Mouse (Mus musculus): ENCODE measurements around the gene BC005537.

Gene BC005537

DNA sequence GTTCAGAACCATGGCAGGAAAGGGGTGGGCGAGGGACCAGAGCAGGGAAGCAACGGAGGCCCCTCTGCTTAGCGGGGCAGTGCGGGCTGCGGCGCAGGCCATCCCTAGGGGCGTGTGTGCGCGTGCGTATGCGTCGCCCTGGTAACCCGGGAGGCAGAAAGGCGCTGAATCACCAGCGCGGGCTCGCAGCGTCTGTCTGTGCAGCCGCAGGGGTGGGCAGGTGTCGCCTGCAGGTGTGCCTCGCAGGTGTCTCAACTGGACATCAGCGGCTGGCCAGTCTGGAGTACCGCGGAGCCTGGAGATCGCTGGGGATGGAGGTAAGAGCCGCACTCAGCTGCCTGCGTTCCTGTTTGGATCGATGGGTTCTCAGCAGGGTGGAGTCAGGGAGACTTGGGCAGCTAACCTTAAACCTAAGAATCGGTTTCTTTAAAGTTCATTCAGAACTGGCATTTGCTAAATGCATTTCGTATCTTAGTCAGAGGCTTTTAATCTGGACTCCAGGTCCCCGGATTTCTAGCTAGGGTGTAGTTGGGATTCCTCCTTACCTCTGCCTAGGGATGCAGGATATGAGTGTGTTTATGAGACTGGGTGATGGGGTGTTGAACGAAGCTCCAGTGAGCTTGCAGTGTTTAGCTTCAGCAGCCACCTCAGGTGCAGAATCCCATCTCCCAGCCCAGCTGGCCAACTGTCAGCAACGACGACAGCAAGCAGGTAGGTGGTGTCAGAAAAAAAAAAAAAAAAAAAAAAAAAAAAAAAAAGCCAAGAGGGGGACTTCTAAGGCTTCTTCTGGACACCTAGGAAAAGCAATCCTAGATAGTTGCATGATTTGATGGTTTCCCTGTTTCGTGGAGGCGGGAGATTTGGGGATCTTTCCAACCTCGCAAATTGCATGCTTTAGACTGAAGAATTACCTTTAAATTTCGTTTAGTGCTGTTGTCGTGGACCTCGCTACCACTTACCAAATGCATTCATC is 43.8 kb downstream of the BC005537 start, which contains the start of gene D130043K22Rik:
D130043K22Rik (plus strand) TSS at position 153 of the 973 bp plus-strand sequence.
- WGBS: 7% methylated on average over 40 of the region's 40 CpGs

DNA sequence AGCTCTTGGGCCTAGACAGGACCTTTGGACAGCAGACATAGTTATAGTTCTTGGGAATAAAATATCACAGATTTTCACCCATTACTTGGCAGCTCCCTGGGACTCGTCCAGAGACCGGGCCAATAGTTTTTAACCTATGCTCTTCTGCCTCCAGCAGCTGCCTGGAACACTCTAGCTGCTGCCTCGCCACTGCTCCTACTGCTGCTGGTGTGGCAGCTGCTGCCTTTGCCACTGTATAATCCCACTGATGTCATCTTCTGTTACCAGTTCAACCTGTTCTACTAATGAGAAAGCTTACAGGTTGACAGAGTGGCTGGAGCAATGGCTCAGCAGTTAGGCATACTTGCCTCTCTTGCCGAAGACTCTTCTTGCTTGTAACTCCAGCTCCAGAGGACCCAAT is 47.9 kb downstream of the BC005537 start:
- 91% methylated on average over 4 of the region's 4 CpGs for WGBS

DNA sequence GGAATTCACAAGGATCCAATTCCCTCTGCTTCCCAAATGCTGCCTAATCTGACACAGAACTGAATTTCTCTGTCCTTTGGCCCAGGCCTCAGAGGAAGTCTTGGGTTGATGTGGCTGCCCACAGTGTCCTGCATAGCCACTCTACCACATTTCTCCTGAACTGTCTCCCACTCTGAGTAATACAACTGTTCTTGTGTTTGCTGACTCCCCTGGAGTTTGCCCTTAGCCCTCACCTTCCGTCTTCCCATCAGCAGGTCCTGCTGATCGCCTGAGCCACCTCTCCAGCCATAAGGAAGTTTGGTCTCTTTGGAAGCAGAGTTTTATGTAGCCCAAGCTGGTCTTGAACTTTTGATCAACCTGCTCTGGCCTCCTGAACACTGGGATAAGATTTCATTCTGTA is 50.5 kb downstream of the BC005537 start:
- WGBS: 87% methylated on average over 2 of the region's 2 CpGs

DNA sequence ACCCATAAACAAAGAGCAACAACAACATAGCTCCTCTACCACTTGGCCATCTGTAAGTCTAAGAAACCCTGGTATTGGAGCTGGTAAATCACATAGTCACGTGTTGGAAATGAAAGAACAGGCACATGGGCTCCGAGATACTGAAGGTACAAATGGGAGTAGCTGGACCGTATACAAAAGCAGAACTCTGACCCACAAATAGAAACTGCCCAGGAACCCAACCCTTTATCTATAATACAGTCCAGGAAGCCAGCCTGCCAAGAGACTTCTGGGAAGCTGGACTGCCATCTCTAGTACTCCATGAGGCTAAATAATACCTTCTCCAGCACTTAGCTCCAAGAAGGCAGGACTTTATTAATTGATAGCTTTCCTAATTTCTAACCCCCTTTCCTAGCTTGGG is 51.1 kb downstream of the BC005537 start:
- 81% methylated on average over 3 of the region's 3 CpGs for WGBS

DNA sequence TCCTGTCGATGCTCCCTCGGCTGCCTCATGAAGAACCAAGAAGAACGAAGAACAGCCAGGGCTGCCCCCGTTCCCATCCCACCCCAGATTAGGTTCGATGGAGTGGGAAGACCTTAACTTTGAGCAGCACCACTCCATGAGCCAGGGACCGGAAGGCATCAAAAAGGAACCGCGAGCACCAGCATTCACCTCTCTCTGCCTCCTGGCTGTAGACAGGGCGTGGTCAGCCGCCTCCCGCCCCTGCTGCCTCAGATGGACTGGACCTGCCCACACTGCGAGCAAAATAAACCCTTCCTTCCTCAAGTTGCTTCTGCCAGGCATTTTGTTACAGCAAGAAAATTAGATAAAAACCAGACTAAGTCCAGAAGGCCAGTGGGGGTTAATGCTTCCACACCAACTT is 59.6 kb downstream of the BC005537 start:
- WGBS: 75% methylated on average over 12 of the region's 12 CpGs

DNA sequence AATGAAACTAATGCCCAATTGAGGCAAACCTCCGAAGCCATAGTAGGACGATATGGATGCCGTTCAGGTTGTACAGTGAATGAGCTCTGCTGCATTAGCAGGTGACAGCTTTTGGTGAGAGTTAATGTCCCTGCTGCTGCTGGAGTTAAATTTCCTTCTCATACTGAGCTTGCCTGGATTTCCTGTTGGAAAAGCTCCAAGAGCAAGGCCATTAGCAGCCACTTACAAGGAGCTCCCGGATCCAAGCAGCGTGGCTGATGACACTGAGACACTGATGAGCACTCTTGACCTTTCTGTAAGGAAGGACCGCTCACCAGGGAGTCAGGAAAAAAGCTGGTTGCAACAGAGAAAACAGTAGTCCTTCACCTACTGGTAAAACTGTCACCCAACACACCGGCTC is 60.6 kb downstream of the BC005537 start:
- WGBS: 69% methylated on average over 7 of the region's 7 CpGs

DNA sequence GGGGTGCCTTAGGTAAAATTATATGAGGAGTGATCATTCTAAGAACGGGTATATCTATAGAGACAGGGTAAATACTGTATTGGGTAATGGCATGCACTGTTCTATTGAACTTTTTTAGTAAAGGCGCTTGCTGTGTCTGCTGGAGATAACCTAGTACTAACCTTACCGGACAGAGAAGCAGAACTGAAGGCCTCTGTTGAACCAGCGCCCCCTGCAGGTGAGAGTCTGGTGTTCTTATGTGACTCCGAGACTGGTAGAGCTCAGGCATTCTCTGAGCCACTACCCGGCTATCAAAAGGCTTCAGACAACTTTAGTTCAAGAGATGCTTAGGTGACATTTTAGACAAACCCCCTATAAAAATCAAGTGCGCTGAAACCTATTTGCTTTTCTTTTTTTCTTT is 61.1 kb downstream of the BC005537 start:
- WGBS: 61% methylated on average over 7 of the region's 7 CpGs
